Mouse (Mus musculus): ENCODE results near the gene Rnf212b.

Gene Rnf212b

DNA sequence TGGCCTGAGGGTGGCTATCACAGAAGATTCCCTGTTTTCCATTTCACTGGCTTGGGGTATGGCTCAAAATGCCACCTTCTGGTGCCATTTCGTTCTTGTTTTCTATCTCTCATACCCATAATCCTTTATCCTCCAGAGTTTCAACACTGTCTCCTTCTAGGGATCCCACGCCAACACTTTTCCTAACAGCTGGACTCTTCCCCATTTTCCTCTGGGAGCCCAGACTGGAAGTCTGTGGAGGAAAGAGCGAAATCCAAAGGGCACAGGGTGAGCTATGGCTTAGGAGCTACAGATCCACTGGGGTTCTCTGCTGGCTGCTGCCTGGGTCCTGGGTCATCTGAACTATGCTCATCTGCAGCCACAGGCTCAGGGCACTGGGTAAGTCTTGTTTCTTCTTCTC lies 60.2 kb downstream of the Rnf212b start:
- DNase-seq (ENCODE audit: extremely low spot score, low spot score) = no peak

GRCm38 (mm10) chr14:54875844-54876538 lies 62.0 kb downstream of the Rnf212b start:
- no peak for DNase-seq (ENCODE audit: extremely low spot score, low spot score)

DNA sequence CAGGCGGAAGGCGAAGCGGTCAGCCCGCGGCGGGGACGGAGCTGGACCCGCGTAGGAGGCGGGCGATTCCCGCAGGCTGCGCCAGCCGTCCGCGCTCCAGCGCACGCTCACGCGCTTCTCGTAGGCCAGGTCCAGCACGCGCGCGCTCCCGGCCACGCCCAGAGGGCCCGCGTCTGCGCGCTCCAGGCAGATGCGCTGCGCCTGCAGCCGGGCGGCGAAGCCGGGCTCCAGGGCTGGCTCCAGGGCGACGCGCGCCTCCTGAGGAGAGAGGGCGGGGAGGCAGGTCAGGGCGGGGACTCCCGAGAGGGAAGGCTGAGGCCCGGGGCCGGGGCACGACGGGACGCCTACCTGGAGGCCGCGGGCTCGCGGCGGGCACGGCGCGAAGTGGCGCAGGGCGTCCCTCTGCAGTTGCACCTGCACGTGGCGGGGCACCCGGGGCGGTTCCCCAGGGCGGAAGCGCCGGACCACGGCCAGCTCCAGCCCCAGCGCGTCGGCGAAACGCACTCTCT lies 62.7 kb downstream of the Rnf212b start:
- DNase-seq (ENCODE audit: extremely low spot score, low spot score) = peak; percentile 88

DNA sequence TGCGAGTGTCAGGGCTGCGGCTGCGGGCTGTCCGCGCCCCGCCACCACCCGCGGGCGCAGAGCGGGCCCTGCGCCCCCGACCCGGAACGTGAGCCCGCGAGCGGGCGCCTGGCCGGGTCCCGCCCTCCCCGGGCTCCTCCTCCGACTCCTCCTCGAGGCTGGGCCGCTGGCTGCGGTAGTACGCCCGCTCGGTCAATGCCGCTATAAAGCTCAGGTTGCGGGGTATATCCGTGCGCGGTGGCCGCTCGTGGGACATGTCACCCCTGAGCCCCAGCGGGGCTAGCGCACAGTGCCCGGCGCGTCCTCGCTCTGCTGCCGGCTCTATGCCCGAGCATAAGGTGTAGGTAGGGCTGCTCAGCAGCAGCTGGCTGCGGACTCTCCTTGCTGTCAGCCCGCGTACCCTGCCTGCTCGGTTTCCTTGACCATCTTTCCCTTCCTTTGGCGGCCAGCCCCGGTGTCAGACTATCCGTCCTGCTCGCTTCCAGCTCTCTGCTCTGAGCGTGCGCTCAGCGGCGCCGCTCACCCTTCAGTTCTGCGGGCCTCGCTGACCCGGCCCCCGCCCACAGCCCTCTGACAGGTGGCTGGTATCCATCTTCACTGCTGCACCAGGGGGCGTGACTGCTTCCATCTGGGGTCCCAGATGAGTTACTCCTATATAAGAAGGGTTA lies 63.2 kb downstream of the Rnf212b start, which contains the start of gene Ppp1r3e:
Ppp1r3e (minus strand) TSS at position 503 of the 668 bp plus-strand sequence.
- peak; percentile 79 for DNase-seq (ENCODE audit: extremely low spot score, low spot score)

DNA sequence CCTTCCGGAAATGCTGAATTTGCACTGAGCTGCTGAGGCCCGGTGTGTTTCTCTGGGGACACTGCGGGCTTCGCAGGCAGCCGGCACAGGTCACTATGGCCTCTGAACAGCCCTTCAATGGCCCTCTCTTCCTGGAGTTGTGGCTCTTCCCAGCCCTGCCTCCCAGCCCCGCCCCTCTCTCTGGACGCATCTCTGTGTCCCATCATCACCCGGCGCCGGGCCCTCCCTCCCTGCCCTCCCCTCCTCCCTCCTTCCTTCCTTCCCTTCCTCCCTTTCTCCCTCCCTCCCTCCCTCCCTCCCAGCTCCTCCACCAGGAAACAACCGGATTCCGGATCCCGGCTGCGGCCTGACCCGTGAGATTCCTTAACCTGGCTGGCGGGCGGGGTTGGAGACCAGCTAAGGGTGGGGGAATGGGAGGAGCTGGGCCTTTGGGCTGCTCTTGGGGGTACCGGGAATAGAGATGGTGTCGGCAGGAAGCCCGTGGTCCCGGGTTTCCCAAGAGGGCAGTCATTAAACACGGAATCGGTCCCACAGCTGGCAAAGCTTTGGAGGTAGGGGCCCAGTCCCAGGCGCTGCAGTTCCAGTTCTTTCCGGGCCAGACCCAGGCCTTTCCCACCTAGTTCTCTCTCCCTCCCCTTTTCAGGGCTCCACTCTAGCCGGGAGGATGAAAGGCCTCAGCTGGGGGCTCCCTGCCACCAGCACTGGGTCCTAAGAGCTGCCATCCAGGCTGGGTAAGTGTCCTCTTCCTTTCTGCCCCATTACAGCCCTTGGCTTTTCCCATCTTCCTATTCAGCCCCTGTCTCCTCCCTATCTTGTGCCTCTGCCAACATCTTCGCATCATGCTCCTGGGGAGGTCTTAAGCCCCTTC lies 69.4 kb downstream of the Rnf212b start, which contains the start of the genes Bcl2l2 and Gm20521:
Bcl2l2 (plus strand) TSS at position 224 of the 868 bp plus-strand sequence.
Gm20521 (plus strand) TSS at position 288 of the 868 bp plus-strand sequence.
- DNase-seq (ENCODE audit: extremely low spot score, low spot score) = peak; percentile 88

DNA sequence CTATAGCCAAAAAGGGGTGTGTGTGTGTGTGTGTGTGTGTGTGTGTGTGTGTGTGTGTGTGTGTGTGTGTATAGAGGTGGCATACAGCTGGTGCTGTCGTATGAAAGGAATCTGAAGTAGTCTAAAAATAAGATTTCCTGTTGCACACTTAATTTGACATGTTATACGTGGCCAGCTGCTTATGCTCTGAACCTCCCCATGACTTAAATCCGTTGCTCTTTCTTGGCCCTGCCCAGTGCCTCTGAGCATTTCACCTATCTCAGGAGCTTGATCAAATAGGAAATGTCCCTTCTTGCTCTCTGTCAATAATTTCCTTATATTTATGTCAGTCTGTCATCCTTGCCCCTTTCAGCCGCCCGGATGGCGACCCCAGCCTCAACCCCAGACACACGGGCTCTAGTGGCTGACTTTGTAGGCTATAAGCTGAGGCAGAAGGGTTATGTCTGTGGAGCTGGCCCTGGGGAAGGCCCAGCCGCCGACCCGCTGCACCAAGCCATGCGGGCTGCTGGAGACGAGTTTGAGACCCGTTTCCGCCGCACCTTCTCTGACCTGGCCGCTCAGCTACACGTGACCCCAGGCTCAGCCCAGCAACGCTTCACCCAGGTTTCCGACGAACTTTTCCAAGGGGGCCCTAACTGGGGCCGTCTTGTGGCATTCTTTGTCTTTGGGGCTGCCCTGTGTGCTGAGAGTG lies 70.2 kb downstream of the Rnf212b start:
- no peak for DNase-seq (ENCODE audit: extremely low spot score, low spot score)

DNA sequence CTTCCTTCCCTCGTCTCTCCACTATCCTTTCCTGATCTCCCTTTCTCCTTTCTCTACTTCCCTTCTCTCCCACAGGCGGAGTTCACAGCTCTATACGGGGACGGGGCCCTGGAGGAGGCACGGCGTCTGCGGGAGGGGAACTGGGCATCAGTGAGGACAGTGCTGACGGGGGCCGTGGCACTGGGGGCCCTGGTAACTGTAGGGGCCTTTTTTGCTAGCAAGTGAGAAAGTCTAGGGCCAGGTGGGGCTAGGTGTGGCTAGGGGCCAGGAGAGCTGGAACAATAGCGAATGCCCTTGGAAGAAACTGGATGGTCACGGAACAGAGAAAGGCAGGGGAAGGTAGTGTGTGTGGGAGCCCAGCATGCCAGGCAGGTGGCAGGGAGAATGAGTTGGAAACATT lies 71.4 kb downstream of the Rnf212b start:
- no peak for DNase-seq (ENCODE audit: extremely low spot score, low spot score)

- no peak for DNase-seq (ENCODE audit: extremely low spot score, low spot score)
Measured at GRCm38 (mm10) chr14:54892200-54892599, 78.3 kb downstream of the Rnf212b start, which contains the start of gene Pabpn1. TSS of gene Pabpn1 (plus strand) at chr14:54892500.

DNA sequence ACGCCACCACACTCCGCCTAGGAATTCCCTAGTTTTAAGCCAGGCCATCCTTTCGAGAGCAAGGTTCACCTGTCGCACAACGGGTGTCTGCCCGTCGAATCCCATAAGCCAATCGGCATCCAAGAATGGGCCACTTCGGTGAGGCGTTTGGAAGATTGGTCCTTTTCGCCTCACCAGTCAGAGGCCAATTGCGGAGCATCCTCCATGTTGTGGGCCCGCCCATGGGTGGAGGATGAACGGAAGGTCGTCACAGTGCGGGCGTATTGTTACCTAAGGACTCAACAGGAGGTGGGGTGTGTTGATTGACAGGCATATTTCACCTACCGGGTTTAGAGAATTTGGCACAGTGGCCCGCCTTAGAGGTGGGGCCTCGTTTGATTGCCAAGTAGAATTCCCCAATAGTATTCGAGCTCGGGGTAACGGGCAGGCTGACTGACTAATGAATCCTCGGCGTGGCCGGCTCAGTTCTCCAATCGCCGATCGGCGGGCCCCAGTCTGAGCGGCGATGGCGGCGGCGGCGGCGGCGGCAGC lies 79.8 kb downstream of the Rnf212b start:
- peak; percentile 93 for DNase-seq (ENCODE audit: extremely low spot score, low spot score)

GRCm38 (mm10) chr14:54894296-54895151 lies 80.6 kb downstream of the Rnf212b start:
- DNase-seq (ENCODE audit: extremely low spot score, low spot score) = peak; percentile 67

GRCm38 (mm10) chr14:54897445-54897844 lies 83.5 kb downstream of the Rnf212b start:
- no peak for DNase-seq (ENCODE audit: extremely low spot score, low spot score)

DNA sequence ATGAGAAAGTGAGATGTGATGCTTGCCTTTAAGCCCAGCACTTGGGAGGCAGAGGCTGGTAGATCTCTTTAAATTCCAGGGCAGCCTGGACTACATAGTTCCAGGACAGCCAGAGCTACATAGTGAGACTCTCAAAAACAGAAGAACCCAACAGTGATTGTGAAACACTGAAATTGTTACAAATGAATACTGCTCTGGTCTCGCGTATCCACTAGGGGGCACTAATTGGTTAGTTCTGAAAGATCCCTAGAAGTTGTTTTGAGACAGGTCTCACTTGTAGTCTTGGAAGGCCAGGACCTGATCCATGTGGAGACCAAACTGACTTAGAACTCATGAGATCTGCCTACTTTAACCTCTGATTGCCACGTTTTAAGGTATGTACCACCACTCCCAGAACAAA lies 86.4 kb downstream of the Rnf212b start:
- peak; percentile 70 for DNase-seq (ENCODE audit: extremely low spot score, low spot score)

DNA sequence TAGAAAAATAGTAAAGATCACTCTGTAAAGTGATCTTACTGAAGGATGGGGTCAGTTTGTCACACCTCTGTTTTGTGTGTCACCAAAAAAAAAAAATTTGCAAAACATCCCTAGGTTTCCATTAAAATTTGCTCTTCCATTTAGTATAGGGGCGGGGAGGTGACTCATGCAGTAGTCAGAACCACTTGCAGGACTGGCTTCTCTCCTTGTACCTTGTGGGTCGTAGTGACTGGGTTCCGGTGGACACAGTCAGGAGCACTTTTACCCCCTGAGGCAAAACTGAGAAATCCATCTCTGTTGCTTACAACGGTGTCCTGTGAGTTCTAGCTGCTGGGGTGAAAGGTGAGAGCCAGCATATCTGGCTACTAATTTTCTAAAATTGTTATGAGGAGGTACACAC lies 89.7 kb downstream of the Rnf212b start:
- DNase-seq (ENCODE audit: extremely low spot score, low spot score) = no peak

Measured in neural tube, embryonic 10.5 days (tissue).